Mouse (Mus musculus): ENCODE measurements at regions not wholly inside any gene's neighbourhood (a gene's known extent, or its start where the extent isn't known, plus 50 kb on each side); places are given as distances from the start of the nearest gene placed in this dataset.

- TF ChIP-seq CTCF (conservative IDR thresholded peaks at IDR 0.05; ENCODE audit: insufficient read depth, insufficient read length, low read depth, low read length), result no peak
- TF ChIP-seq POLR2A (IDR thresholded peaks at IDR 0.05; ENCODE audit: low read depth, low read length), result no peak
Observed at GRCm38 (mm10) chr15:72411956-72412355, 1422.4 kb upstream of the Gm6569 start.

All from kidney, adult 2 months (tissue).